Mouse (Mus musculus): ENCODE data around the gene Gm20518. TPM values are rescaled to one million over a fixed set of nuclear protein-coding genes. Genes with fewer than 3 reads are reported as not detected.

The Gm20518 gene
- polyA plus RNA-seq, 1 experiment from 2014 or later, result 0.34 TPM

DNA sequence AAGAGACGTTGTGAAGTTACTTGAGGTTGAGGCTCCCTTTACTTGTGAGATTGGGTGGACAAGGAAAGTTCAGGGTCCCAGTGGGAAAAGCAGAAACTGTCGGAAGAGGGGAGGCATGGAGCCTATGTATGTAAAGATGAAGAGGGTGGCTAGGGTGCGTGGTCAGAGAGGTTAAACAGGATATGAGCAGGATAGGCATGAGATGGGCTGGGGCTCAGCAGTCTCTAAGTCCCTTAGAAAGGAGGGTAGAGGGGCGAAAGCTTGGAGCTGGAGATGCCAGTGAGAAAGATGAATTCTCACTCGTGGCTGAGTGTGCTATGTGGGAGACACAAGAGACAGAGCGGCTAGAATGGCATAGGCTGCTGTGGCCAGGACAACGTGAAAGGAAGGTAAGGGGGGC is 58.6 kb downstream of the Gm20518 start, which contains the start of gene B830017H08Rik:
B830017H08Rik (plus strand) TSS at position 301 of the 400 bp plus-strand sequence.
- Histone ChIP-seq H3K4me3 (peak within 1 kb of the TSS; percentile 79), H3K9me3 (replicated peaks) (no peaks in the 10 kb centered on the region), H3K27ac (peak within 1 kb of the TSS; percentile 91), H3K27me3 (ENCODE audit: low read depth, poor library complexity, severe bottlenecking) (peaks cover 89% of the 10 kb centered on the region), H3K4me1 (peaks cover 67% of the 10 kb centered on the region), H3K36me3 (peaks cover 2% of the 10 kb centered on the region; the same call in 1 of the 2 replicates)
- DNase-seq (ENCODE audit: low spot score), result no peak
- WGBS, result 30% methylated on average over 7 of the region's 7 CpGs

DNA sequence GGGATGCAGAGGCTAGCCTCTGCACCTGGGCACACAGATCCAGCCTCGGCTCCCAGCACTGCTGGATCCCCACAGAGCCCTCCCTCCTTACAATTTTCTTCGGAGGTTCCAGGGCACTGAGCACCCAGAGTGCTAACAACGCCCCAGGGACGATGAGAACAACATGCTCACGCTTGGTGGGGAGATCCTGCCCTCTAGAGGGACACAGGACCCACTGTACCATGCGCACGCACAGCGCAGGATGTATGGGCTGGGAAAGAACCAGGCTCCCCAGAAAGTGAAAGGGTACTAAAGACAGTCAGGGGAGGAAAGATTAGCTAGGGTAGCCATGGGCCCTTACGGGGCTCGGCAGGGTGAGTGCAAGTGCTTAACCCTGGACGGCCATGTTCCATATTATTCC is 59.7 kb downstream of the Gm20518 start:
- H3K36me3 ChIP-seq, result no peaks in the 10 kb centered on the region
- peak; percentile 44 for DNase-seq (ENCODE audit: low spot score)
- H3K4me1 ChIP-seq, result peaks cover 77% of the 10 kb centered on the region
- H3K27me3 ChIP-seq (ENCODE audit: low read depth, poor library complexity, severe bottlenecking), result peaks cover 78% of the 10 kb centered on the region
- H3K27ac ChIP-seq, result peak overlapping the region; percentile 70
- H3K9me3 ChIP-seq (replicated peaks), result no peaks in the 10 kb centered on the region
- WGBS, result 18% methylated on average over 11 of the region's 11 CpGs
- H3K4me3 ChIP-seq, result no peak overlapping the region

DNA sequence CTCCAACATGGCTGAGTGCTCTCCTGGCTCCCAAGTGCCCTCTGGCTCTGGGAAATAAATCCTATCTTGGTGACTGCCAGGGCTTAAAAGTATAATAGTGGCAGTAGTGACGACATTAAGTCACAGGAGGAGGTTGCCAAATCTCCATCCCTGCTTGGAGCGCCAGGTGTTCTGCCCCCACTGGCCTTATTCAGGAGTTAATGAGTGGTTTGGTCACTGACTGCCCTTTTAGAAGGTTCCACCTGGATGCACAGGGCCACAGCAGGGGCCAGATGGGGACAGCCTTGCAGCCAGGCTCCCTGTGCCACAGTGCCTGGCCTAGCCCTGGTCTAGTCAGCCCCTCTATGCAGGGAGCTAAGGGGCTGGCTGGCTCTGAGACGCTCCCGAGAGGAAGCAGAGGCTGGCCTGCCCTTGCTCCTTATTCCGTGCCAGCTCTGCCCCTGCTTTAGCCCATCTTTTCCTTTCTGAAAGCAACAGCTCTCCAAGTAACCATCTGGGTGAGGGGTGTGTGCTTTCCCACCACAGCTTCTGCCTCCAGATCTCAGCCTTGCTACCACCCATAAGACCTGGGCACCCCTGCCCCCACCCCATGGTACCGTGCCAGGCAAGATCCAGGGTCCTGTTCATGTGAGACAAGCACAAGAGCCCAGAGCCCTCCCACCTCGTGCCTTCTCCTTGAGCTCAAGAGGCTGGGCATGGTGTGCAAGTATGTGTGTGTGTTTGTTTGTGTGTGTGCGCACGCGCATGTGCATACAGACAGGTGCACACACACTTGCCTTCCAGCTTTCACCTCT is 60.9 kb downstream of the Gm20518 start:
- DNase-seq (ENCODE audit: low spot score), result no peak
- H3K27me3 ChIP-seq (ENCODE audit: low read depth, poor library complexity, severe bottlenecking), result peaks cover 66% of the 10 kb centered on the region
- H3K4me3 ChIP-seq, result no peak overlapping the region
- no peaks in the 10 kb centered on the region for H3K36me3 ChIP-seq
- WGBS, result 69% methylated on average over 10 of the region's 10 CpGs
- H3K27ac ChIP-seq, result peak overlapping the region; percentile 70
- peaks cover 81% of the 10 kb centered on the region for H3K4me1 ChIP-seq
- no peaks in the 10 kb centered on the region for H3K9me3 ChIP-seq (replicated peaks)

DNA sequence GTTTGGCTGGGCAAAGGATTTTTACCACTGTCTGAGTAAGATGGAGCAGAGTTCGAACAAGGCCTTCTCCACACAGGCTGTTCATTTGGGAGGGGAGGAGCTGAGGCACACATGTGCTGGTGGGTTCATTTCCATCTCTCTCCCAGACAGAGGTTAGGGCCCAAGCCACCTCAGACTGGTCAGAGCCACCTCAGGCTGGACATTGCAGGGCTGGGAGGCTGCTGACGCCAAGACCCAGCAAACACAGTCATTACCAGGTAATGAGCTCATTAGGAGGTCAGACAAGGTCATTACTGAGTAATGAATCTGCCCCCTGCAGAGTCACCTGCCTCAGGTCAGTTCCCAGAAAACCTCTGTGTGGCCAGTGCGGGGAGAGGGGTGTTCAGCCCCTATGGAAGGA is 62.6 kb downstream of the Gm20518 start:
- peaks cover 49% of the 10 kb centered on the region for H3K27me3 ChIP-seq (ENCODE audit: low read depth, poor library complexity, severe bottlenecking)
- H3K9me3 ChIP-seq (replicated peaks), result no peaks in the 10 kb centered on the region
- no peaks in the 10 kb centered on the region for H3K36me3 ChIP-seq
- no peak overlapping the region for H3K4me3 ChIP-seq
- DNase-seq (ENCODE audit: low spot score), result peak; percentile 71
- peaks cover 74% of the 10 kb centered on the region for H3K4me1 ChIP-seq
- H3K27ac ChIP-seq, result peak overlapping the region; percentile 76
- WGBS, result 45% methylated on average over 3 of the region's 3 CpGs

DNA sequence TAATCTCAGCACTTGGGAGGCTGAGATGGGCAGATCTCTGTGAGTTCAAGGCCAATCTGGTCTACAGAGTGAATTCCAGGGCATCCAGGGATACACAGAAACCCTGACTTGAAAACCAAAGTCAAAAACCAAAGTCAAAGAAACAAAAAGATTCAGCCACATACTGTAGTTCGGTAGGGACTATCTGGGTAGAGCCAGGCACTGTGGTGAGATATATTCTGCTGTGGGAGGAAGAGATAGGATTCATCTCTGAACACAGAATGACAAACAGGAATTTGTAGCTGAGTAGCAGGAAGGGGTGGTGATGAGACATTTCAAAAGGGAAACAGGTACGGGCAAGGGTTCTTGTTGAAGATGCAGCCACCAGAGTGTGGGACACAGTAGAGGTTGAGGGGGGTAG is 63.2 kb downstream of the Gm20518 start:
- peak overlapping the region; percentile 76 for H3K27ac ChIP-seq
- peaks cover 45% of the 10 kb centered on the region for H3K27me3 ChIP-seq (ENCODE audit: low read depth, poor library complexity, severe bottlenecking)
- DNase-seq (ENCODE audit: low spot score), result no peak
- H3K4me3 ChIP-seq, result no peak overlapping the region
- no peaks in the 10 kb centered on the region for H3K36me3 ChIP-seq
- 81% methylated on average over 2 of the region's 2 CpGs for WGBS
- peaks cover 67% of the 10 kb centered on the region for H3K4me1 ChIP-seq
- H3K9me3 ChIP-seq (replicated peaks), result no peaks in the 10 kb centered on the region

DNA sequence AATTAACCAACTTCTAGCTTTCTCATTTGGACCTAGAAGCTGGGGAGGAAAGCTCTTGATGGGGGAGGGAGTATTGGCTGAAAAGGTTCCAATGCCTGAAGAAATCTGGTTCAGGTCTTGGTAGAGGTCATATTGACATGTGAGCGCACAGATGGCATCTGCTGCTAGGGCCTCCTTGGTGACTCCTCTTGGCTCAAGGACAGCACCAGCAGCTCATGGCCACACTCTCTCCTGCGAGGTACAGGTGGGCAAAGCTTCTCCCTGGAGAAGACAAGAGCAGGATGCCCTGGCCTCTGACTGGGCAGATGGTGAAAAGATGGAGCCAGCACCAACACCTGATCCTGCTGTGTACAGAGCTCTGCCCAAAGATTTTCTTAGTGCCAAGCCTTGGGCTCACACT is 65.0 kb downstream of the Gm20518 start:
- H3K4me3 ChIP-seq, result no peak overlapping the region
- H3K27me3 ChIP-seq (ENCODE audit: low read depth, poor library complexity, severe bottlenecking), result peaks cover 28% of the 10 kb centered on the region
- no peaks in the 10 kb centered on the region for H3K36me3 ChIP-seq
- no peaks in the 10 kb centered on the region for H3K9me3 ChIP-seq (replicated peaks)
- H3K4me1 ChIP-seq, result peaks cover 51% of the 10 kb centered on the region
- WGBS, result 78% methylated on average over 2 of the region's 2 CpGs
- H3K27ac ChIP-seq, result no peak overlapping the region
- DNase-seq (ENCODE audit: low spot score), result no peak

DNA sequence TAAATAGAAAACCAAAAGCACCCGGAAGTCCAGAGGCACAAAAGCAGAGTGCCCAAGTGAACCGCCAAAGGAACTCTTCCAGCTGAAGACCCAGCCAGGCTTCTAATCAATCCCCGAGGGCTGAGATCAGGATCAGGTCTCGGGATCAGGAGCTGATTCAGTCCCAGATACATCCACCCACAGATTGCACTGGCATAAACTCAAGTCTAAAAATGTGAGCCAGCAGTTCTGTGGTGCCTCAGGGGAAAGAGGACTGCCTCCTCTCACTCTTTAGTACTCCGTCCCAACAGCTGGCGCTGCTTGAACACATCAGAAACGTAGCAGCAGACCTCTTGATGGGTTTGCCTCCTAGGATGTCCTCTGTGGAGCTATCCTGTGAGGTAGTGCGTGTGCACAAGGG is 74.9 kb downstream of the Gm20518 start:
- Histone ChIP-seq H3K4me3 (0 out of 2 replicates have a peak overlapping the region, but pooled peaks have one; percentile 60), H3K4me1 (peaks cover 16% of the 10 kb centered on the region), H3K27ac (peak overlapping the region; percentile 89; the same call in 1 of the 2 replicates), H3K9me3 (replicated peaks) (no peaks in the 10 kb centered on the region), H3K27me3 (ENCODE audit: low read depth, poor library complexity, severe bottlenecking) (peaks cover 53% of the 10 kb centered on the region), H3K36me3 (no peaks in the 10 kb centered on the region)
- WGBS, result 80% methylated on average over 8 of the region's 8 CpGs
- no peak for DNase-seq (ENCODE audit: low spot score)

DNA sequence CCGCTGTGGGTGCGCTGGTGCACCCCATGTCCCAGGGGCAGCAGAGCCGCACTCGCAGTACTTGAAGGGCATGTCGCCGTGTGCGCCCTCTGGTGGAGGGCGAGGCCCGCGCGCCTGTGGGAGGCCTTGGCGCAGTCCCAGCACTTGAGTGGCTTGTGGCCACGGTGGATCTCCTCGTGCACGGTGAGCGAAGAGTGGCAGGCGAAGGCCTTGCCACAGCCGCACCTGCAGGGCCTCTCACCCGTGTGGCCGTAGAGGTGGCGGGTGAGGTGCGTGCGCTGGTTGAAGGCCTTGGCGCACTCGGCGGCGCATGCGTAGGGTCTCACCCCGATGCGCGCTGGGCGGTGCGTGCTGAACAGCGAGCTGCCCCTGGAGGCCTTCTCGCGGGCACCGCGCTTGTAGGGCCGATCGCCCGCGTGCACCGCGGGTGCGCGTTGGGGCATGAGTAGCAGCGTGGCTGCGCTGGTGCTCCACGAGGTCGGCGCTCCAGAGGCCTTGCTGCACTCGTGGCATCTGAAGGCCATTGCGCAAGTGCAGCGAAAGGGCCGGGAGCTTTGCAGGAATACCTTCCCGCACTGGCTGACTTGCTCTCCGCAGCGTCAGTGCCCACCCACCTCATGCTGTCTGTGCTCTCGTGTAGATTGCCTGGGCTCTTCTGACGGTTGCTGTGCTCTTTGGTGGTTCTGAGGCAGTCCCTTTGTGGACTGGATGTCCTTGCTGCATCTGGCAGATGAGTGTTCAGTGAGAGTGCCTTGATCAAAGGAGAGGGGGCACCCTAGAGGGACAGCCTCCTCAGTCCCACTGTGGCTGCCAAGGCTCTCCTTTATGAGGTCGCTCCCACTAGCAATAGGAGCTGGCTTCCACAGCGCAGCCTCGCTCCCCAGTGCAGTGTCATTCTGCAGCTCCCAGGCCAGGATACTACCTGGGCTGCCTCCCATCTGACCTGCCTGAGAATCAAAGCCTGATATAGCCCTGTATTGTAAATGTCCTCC is 75.8 kb downstream of the Gm20518 start:
- 1% methylated on average over 63 of the region's 63 CpGs for WGBS
- peaks cover 50% of the 10 kb centered on the region for H3K27me3 ChIP-seq (ENCODE audit: low read depth, poor library complexity, severe bottlenecking)

DNA sequence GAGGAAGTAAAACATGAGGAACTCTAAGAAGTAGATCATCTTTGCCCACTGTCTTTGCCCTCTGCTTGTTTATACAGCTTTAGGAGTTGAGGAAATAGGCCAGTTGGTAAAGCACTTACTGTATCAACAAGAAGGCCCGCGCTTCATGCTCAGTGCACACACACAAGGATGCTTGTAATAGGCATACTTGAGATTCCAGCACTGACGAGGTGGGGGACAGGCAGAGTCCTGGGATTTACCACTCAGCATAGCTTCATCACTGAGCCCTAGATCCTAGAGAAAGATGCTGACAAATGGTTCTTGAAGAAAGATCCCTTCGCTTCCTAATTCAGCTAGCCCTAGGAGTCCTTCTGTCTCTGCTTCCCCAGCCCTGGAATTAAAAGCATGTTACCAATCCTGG is 78.3 kb downstream of the Gm20518 start:
- 59% methylated on average over 4 of the region's 4 CpGs for WGBS
- H3K27me3 ChIP-seq (ENCODE audit: low read depth, poor library complexity, severe bottlenecking), result peaks cover 47% of the 10 kb centered on the region
- H3K36me3 ChIP-seq, result peaks cover 5% of the 10 kb centered on the region; the same call in 1 of the 2 replicates

More for the DNA sequence above, 75.8 kb downstream of the Gm20518 start:
- DNase-seq (ENCODE audit: low spot score), result peak; percentile 90
- Histone ChIP-seq H3K4me3 (peak overlapping the region; percentile 60), H3K9me3 (replicated peaks) (no peaks in the 10 kb centered on the region), H3K4me1 (peaks cover 19% of the 10 kb centered on the region), H3K36me3 (no peaks in the 10 kb centered on the region), H3K27ac (peak overlapping the region; percentile 89)

DNA sequence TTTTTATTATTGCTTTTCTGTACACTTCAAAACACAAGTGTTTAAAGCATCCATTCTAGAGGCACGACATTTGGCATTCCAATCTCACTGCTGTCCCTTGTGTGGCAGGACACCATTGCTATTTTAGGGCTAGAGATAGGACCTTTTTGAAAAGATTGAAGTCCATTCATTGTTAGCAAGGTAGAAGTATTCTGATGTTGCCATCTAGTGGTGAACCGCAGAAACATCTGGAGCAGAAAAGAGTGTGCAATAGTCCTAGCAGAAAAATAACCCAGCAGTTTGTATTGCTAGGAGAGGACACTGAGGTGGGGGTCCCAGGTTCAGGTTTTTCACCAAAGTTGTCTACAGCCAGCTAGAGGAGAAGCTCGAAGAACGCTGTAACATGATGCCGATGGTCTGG is 79.4 kb downstream of the Gm20518 start:
- Histone ChIP-seq H3K27me3 (ENCODE audit: low read depth, poor library complexity, severe bottlenecking) (peaks cover 40% of the 10 kb centered on the region), H3K27ac (peak overlapping the region; percentile 38; the same call in 1 of the 2 replicates), H3K36me3 (peaks cover 16% of the 10 kb centered on the region), H3K9me3 (replicated peaks) (no peaks in the 10 kb centered on the region), H3K4me3 (no peak overlapping the region), H3K4me1 (peaks cover 53% of the 10 kb centered on the region)
- WGBS, result 9% methylated on average over 5 of the region's 5 CpGs
- DNase-seq (ENCODE audit: low spot score), result peak; percentile 42

More for the DNA sequence above, 78.3 kb downstream of the Gm20518 start:
- Histone ChIP-seq H3K4me1 (peaks cover 43% of the 10 kb centered on the region), H3K27ac (no peak overlapping the region), H3K4me3 (no peak overlapping the region), H3K9me3 (replicated peaks) (no peaks in the 10 kb centered on the region)
- no peak for DNase-seq (ENCODE audit: low spot score)

DNA sequence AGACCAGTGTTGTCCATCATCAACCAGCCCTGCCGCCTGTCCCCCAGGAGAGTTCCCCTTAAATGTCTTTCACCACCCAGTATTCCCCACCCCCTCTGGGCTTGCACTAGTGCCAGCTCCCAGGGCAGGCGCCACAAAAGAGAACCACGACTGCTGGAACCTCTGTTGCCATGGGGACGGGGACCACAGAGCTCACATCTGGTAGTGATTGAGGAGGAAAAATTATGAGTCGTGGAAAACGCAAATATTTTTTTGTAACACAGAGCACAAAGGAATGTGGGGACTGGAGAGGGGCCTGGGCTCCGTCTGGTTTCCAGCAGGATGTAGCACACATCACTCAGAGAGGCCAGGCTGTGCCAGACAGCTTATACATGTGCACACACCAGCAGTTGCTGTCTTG is 81.8 kb downstream of the Gm20518 start:
- DNase-seq (ENCODE audit: low spot score), result peak; percentile 89
- Histone ChIP-seq H3K4me1 (peaks cover 61% of the 10 kb centered on the region), H3K27me3 (ENCODE audit: low read depth, poor library complexity, severe bottlenecking) (peaks cover 45% of the 10 kb centered on the region), H3K27ac (peak overlapping the region; percentile 91), H3K36me3 (peaks cover 39% of the 10 kb centered on the region), H3K9me3 (replicated peaks) (no peaks in the 10 kb centered on the region), H3K4me3 (peak overlapping the region; percentile 31)
- 9% methylated on average over 7 of the region's 7 CpGs for WGBS

DNA sequence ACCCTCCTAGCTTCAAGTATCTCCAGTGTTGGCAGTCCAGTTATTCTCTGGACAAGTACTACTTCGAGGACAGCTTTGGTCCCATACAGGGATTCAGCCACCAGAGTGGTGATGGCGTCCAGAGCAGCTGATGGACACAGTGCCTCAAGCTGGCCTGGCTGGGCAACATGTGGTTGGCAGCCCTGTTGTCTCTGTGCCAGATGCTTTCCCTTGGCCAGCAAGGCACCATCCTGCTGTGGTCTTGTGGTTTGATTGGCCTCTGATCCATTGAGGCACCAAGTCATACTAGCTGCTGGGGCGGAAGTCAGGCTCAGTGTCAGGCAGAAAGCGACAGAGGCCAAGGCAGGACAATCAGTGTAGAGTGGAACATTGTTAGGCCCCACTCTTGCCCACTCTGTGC is 82.3 kb downstream of the Gm20518 start:
- peaks cover 67% of the 10 kb centered on the region for H3K4me1 ChIP-seq
- peak overlapping the region; percentile 31 for H3K4me3 ChIP-seq
- no peaks in the 10 kb centered on the region for H3K9me3 ChIP-seq (replicated peaks)
- H3K27ac ChIP-seq, result peak overlapping the region; percentile 91
- H3K27me3 ChIP-seq (ENCODE audit: low read depth, poor library complexity, severe bottlenecking), result peaks cover 45% of the 10 kb centered on the region
- peaks cover 43% of the 10 kb centered on the region for H3K36me3 ChIP-seq
- 81% methylated on average over 4 of the region's 4 CpGs for WGBS
- DNase-seq (ENCODE audit: low spot score), result peak; percentile 58
